Mouse (Mus musculus): ENCODE measurements around the gene Stard3nl. TPM values are rescaled to one million over a fixed set of nuclear protein-coding genes. Genes with fewer than 3 reads are reported as not detected.

Gene Stard3nl
- total and polyA plus RNA-seq, 3 experiments = 25.2 to 35.3 (median 30.5) TPM

- Histone ChIP-seq H3K4me3 (replicated peaks in 1 of 3; ENCODE audit: low read depth in 2 of 3, low read length in 2 of 3, poor library complexity in 1 of 3) (no peak overlapping the region), H3K9ac (ENCODE audit: insufficient read depth, low read depth) (no peak overlapping the region), H3K79me2 (replicated peaks; ENCODE audit: control insufficient read depth, extremely low read depth, insufficient read depth, poor library complexity, severe bottlenecking) (no peaks in the 10 kb centered on the region), H3K27ac (ENCODE audit: insufficient read depth, low read depth) (no peak overlapping the region), H3K27me3 (replicated peaks) (no peaks in the 10 kb centered on the region), H3K4me2 (ENCODE audit: insufficient read depth, low read depth, poor library complexity, severe bottlenecking) (no peak overlapping the region), H3K9me3 (replicated peaks; ENCODE audit: low read length) (no peaks in the 10 kb centered on the region), H3K4me1 (ENCODE audit: control insufficient read depth in 1 of 2, insufficient read depth in 2 of 2) (no peaks in the 10 kb centered on the region), H3K36me3 (replicated peaks in 1 of 2; ENCODE audit: control insufficient read depth in 1 of 2, insufficient read depth in 1 of 2, low read length in 1 of 2) (peaks cover 23 to 41% of the 10 kb centered on the region in 2 experiments)
- no peak for DNase-seq (ENCODE audit: extremely low read depth)
- TF ChIP-seq BHLHE40 (IDR thresholded peaks at IDR 0.05; ENCODE audit: low read depth, low read length) (no peak), EP300 (IDR thresholded peaks at IDR 0.05; ENCODE audit: low read length) (no peak), USF1 (IDR thresholded peaks at IDR 0.05; ENCODE audit: low read depth, low read length) (no peak)
- dilution Hi-C loops (cut with MboI; ENCODE audit: extremely low pct_ligation_motif_present, extremely low pct_unique_long_range_greater_than_20kb, low sequenced_read_pairs) (no loop called here), in situ Hi-C loops (cut with MboI; ENCODE audit: low pct_ligation_motif_present, low pct_unique_long_range_greater_than_20kb, low sequenced_read_pairs) (no loop called here)
Measured at GRCm38 (mm10) chr13:19357301-19357700, 38.3 kb downstream of the Stard3nl start.

DNA sequence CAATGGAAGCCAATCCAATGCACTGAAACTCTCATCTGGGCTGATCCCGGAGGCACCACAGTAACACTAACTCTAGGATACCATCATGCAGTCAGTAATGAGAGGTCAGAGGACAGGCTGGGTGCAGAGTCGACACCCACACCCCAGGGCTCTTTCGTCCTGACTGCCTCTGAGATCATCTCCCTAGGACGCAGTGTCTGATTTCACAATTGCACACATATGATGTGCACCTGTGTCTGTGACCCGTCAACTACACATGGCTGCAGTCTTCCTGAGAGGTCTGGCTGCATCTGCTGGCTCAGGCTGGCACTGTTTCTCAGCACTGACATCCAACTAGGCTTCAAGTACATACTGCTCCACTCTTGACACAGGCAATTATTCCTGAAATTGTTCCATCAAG, 38.9 kb downstream of the Stard3nl start:
- DNase-seq (ENCODE audit: extremely low read depth) = no peak
- dilution Hi-C loops (cut with MboI; ENCODE audit: extremely low pct_ligation_motif_present, extremely low pct_unique_long_range_greater_than_20kb, low sequenced_read_pairs) = no loop called here
- TF ChIP-seq EP300 (IDR thresholded peaks at IDR 0.05; ENCODE audit: low read length) (no peak), MAX (IDR thresholded peaks at IDR 0.05; ENCODE audit: low read length) (no peak), GABPA (IDR thresholded peaks at IDR 0.05; ENCODE audit: insufficient replicate concordance, low read depth, low read length) (no peak), MAZ (IDR thresholded peaks at IDR 0.05; ENCODE audit: low read depth, low read length) (no peak), KAT2A (IDR thresholded peaks at IDR 0.05; ENCODE audit: insufficient replicate concordance, low read length) (no peak), MXI1 (IDR thresholded peaks at IDR 0.05; ENCODE audit: low read depth, low read length) (no peak), JUN (IDR thresholded peaks at IDR 0.05; ENCODE audit: insufficient read depth, low read depth, low read length) (no peak), NRF1 (IDR thresholded peaks at IDR 0.05; ENCODE audit: low read depth, low read length) (no peak), POLR2AphosphoS2 (IDR thresholded peaks at IDR 0.05; ENCODE audit: low read depth, low read length) (no peak), MYC (IDR thresholded peaks at IDR 0.05; ENCODE audit: low read depth, low read length) (no peak)
- Histone ChIP-seq H3K9ac (ENCODE audit: insufficient read depth, low read depth) (no peak overlapping the region), H3K79me2 (replicated peaks; ENCODE audit: control insufficient read depth, extremely low read depth, insufficient read depth, poor library complexity, severe bottlenecking) (no peaks in the 10 kb centered on the region), H3K27ac (ENCODE audit: insufficient read depth, low read depth) (no peak overlapping the region), H3K4me2 (ENCODE audit: insufficient read depth, low read depth, poor library complexity, severe bottlenecking) (no peak overlapping the region), H3K9me3 (replicated peaks; ENCODE audit: low read length) (no peaks in the 10 kb centered on the region), H3K4me1 (ENCODE audit: control insufficient read depth in 1 of 2, insufficient read depth in 2 of 2) (no peaks in the 10 kb centered on the region), H3K36me3 (replicated peaks in 1 of 2; ENCODE audit: control insufficient read depth in 1 of 2, insufficient read depth in 1 of 2, low read length in 1 of 2) (peaks cover 23 to 39% of the 10 kb centered on the region in 2 experiments), H3K27me3 (replicated peaks) (no peaks in the 10 kb centered on the region), H3K4me3 (replicated peaks in 1 of 3; ENCODE audit: low read depth in 2 of 3, low read length in 2 of 3, poor library complexity in 1 of 3) (no peak overlapping the region)
- in situ Hi-C loops (cut with MboI; ENCODE audit: low pct_ligation_motif_present, low pct_unique_long_range_greater_than_20kb, low sequenced_read_pairs) = no loop called here

- Histone ChIP-seq H3K27ac (ENCODE audit: insufficient read depth, low read depth) (no peak overlapping the region), H3K36me3 (replicated peaks in 1 of 2; ENCODE audit: control insufficient read depth in 1 of 2, insufficient read depth in 1 of 2, low read length in 1 of 2) (peaks cover 23 to 36% of the 10 kb centered on the region in 2 experiments), H3K4me2 (ENCODE audit: insufficient read depth, low read depth, poor library complexity, severe bottlenecking) (no peak overlapping the region), H3K9me3 (replicated peaks; ENCODE audit: low read length) (no peaks in the 10 kb centered on the region), H3K9ac (ENCODE audit: insufficient read depth, low read depth) (no peak overlapping the region), H3K4me3 (replicated peaks in 1 of 3; ENCODE audit: low read depth in 2 of 3, low read length in 2 of 3, poor library complexity in 1 of 3) (no peak overlapping the region), H3K79me2 (replicated peaks; ENCODE audit: control insufficient read depth, extremely low read depth, insufficient read depth, poor library complexity, severe bottlenecking) (no peaks in the 10 kb centered on the region), H3K27me3 (replicated peaks) (no peaks in the 10 kb centered on the region), H3K4me1 (ENCODE audit: control insufficient read depth in 1 of 2, insufficient read depth in 2 of 2) (no peaks in the 10 kb centered on the region)
- no peak for DNase-seq (ENCODE audit: extremely low read depth)
- TF ChIP-seq TCF12 (IDR thresholded peaks at IDR 0.05; ENCODE audit: low read depth, low read length) (no peak), JUND (conservative IDR thresholded peaks at IDR 0.05; ENCODE audit: low read depth, low read length) (no peak), TBP (conservative IDR thresholded peaks at IDR 0.05; ENCODE audit: low read depth, low read length) (no peak), USF2 (conservative IDR thresholded peaks at IDR 0.05; ENCODE audit: low read depth, low read length) (no peak), NELFE (IDR thresholded peaks at IDR 0.05; ENCODE audit: low read depth, low read length) (no peak), MYC (IDR thresholded peaks at IDR 0.05; ENCODE audit: low read depth, low read length) (no peak), ZC3H11A (IDR thresholded peaks at IDR 0.05; ENCODE audit: low read depth, low read length) (no peak), CTCF (conservative IDR thresholded peaks at IDR 0.05 in 1 of 2, IDR thresholded peaks at IDR 0.05 in 1 of 2; ENCODE audit: low read depth in 2 of 2, low read length in 2 of 2) (no peak), JUN (IDR thresholded peaks at IDR 0.05; ENCODE audit: insufficient read depth, low read depth, low read length) (no peak), MEF2A (IDR thresholded peaks at IDR 0.05; ENCODE audit: borderline replicate concordance, low read depth, low read length) (no peak), UBTF (IDR thresholded peaks at IDR 0.05; ENCODE audit: low read depth, low read length) (no peak), SMC3 (IDR thresholded peaks at IDR 0.05; ENCODE audit: low read depth, low read length) (no peak)
- in situ Hi-C loops (cut with MboI; ENCODE audit: low pct_ligation_motif_present, low pct_unique_long_range_greater_than_20kb, low sequenced_read_pairs) = no loop called here
- dilution Hi-C loops (cut with MboI; ENCODE audit: extremely low pct_ligation_motif_present, extremely low pct_unique_long_range_greater_than_20kb, low sequenced_read_pairs) = no loop called here
Measured at GRCm38 (mm10) chr13:19356120-19356519, 39.5 kb downstream of the Stard3nl start.
